Mouse (Mus musculus): ENCODE results near the gene Ddit4. TPM values are rescaled to one million over a fixed set of nuclear protein-coding genes. Genes with fewer than 3 reads are reported as not detected.

The Ddit4 gene
- total RNA-seq, 2 experiments from 2014 or later: 41.8 to 77.1 TPM

- intact Hi-C loops (cut with DNase I): loop anchor here (1.0 to 5.0 kb wide), 2 partner anchors 22 to 35 kb away; no protein-coding TSS in a partner anchor
These were observed 632 bp upstream of the Ddit4 start for GRCm38 (mm10) chr10:59952152-59952780.

GRCm38 (mm10) chr10:59950716-59951191 is 880 bp downstream of the Ddit4 start:
- DNase-seq (ENCODE audit: low spot score): peak; percentile 65
- intact Hi-C loops (cut with DNase I): loop anchor here (1.0 to 5.0 kb wide), 5 partner anchors 20 to 57 kb away; no protein-coding TSS in a partner anchor

More at GRCm38 (mm10) chr10:59952152-59952780, 632 bp upstream of the Ddit4 start:
- DNase-seq (ENCODE audit: low spot score): peak; percentile 58

GRCm38 (mm10) chr10:59949783-59950605 is 1.6 kb downstream of the Ddit4 start:
- DNase-seq (ENCODE audit: low spot score): no peak

GRCm38 (mm10) chr10:59949255-59949648 is 2.4 kb downstream of the Ddit4 start:
- intact Hi-C loops (cut with DNase I): no loop called here
- DNase-seq (ENCODE audit: low spot score): no peak

More at GRCm38 (mm10) chr10:59949783-59950605, 1.6 kb downstream of the Ddit4 start:
- intact Hi-C loops (cut with DNase I): loop anchor here (2.0 to 5.0 kb wide), 2 partner anchors 31 to 37 kb away; no protein-coding TSS in a partner anchor

GRCm38 (mm10) chr10:59948363-59949254 is 3.0 kb downstream of the Ddit4 start:
- peak; percentile 40 for DNase-seq (ENCODE audit: low spot score)
- intact Hi-C loops (cut with DNase I): no loop called here

GRCm38 (mm10) chr10:59947296-59948073 is 4.1 kb downstream of the Ddit4 start:
- no peak for DNase-seq (ENCODE audit: low spot score)
- intact Hi-C loops (cut with DNase I): no loop called here

- DNase-seq (ENCODE audit: low spot score): no peak
These were observed 5.3 kb downstream of the Ddit4 start for GRCm38 (mm10) chr10:59946362-59946761.

GRCm38 (mm10) chr10:59945416-59945815 is 6.2 kb downstream of the Ddit4 start:
- no peak for DNase-seq (ENCODE audit: low spot score)
- intact Hi-C loops (cut with DNase I): no loop called here

More at GRCm38 (mm10) chr10:59946362-59946761, 5.3 kb downstream of the Ddit4 start:
- intact Hi-C loops (cut with DNase I): no loop called here

GRCm38 (mm10) chr10:59943421-59943989 is 8.1 kb downstream of the Ddit4 start:
- intact Hi-C loops (cut with DNase I): no loop called here
- peak; percentile 64 for DNase-seq (ENCODE audit: low spot score)

GRCm38 (mm10) chr10:59942847-59943420 is 8.7 kb downstream of the Ddit4 start:
- DNase-seq (ENCODE audit: low spot score): no peak
- intact Hi-C loops (cut with DNase I): no loop called here

- DNase-seq (ENCODE audit: low spot score): no peak
- intact Hi-C loops (cut with DNase I): no loop called here
These were observed 9.3 kb downstream of the Ddit4 start for GRCm38 (mm10) chr10:59942281-59942846.

- intact Hi-C loops (cut with DNase I): no loop called here
- DNase-seq (ENCODE audit: low spot score): no peak
These were observed 12.6 kb downstream of the Ddit4 start for GRCm38 (mm10) chr10:59939081-59939480.

- intact Hi-C loops (cut with DNase I): no loop called here
- DNase-seq (ENCODE audit: low spot score): no peak
These were observed 13.0 kb downstream of the Ddit4 start for GRCm38 (mm10) chr10:59938662-59939061.

GRCm38 (mm10) chr10:59936058-59936856 is 15.4 kb downstream of the Ddit4 start:
- intact Hi-C loops (cut with DNase I): loop anchor here (2.0 kb wide), 1 partner anchor 13 kb away; no protein-coding TSS in a partner anchor

GRCm38 (mm10) chr10:59934039-59934438 is 17.6 kb downstream of the Ddit4 start:
- intact Hi-C loops (cut with DNase I): no loop called here

More at GRCm38 (mm10) chr10:59936058-59936856, 15.4 kb downstream of the Ddit4 start:
- no peak for DNase-seq (ENCODE audit: low spot score)

GRCm38 (mm10) chr10:59932521-59932920 is 19.1 kb downstream of the Ddit4 start:
- intact Hi-C loops (cut with DNase I): no loop called here
- DNase-seq (ENCODE audit: low spot score): no peak

More at GRCm38 (mm10) chr10:59934039-59934438, 17.6 kb downstream of the Ddit4 start:
- DNase-seq (ENCODE audit: low spot score): no peak

GRCm38 (mm10) chr10:59930996-59931395 is 20.6 kb downstream of the Ddit4 start:
- intact Hi-C loops (cut with DNase I): no loop called here
- DNase-seq (ENCODE audit: low spot score): no peak

Measured in heart, postnatal 25 days (tissue).